Mouse (Mus musculus) hindbrain, embryonic 15.5 days (tissue): ENCODE results near the gene Gm13030. TPM values are rescaled to one million over a fixed set of nuclear protein-coding genes. Genes with fewer than 3 reads are reported as not detected.
"Not testable (repeated sequence)": the region's sequence is repeated elsewhere in the genome, so short reads cannot be mapped to it uniquely, and the experiment has no call there.

Experiments
- ATAC-seq: fragments of 200-750 bp; cut with Nextera tagmentation; 2 replicates; pipeline ENCODE4 v1.8.0; 2017; ENCODE audit warnings: low read depth, moderate number of reproducible peaks, moderate TSS enrichment; ENCODE audit not compliant: low FRiP score
- H3K27ac ChIP-seq: fragments of 300-500 bp; sonication (generic); replicated peaks from 2 replicates; pipeline ENCODE4 v1.5.1; 2015; ENCODE audit warnings: mild to moderate bottlenecking, inconsistent platforms
- H3K27me3 ChIP-seq: fragments of 300-500 bp; sonication (generic); 2 replicates; pipeline ENCODE4 v1.6.1; 2015; ENCODE audit warnings: control low read depth, inconsistent platforms
- H3K36me3 ChIP-seq: fragments of 300-500 bp; sonication (generic); 2 replicates; pipeline ENCODE4 v1.6.1; 2015; ENCODE audit warnings: control low read depth, inconsistent platforms
- H3K4me1 ChIP-seq: fragments of 300-500 bp; sonication (generic); replicated peaks from 2 replicates; pipeline ENCODE4 v1.6.1; 2015; ENCODE audit warnings: control low read depth, inconsistent platforms
- H3K4me2 ChIP-seq: fragments of 300-500 bp; sonication (generic); 2 replicates; pipeline ENCODE4 v1.6.1; 2015; ENCODE audit warnings: moderate library complexity, mild to moderate bottlenecking, inconsistent platforms
- H3K4me3 ChIP-seq: fragments of 300-500 bp; sonication (generic); 2 replicates; pipeline ENCODE4 v1.5.1; 2015; ENCODE audit warnings: mild to moderate bottlenecking, inconsistent platforms
- H3K9ac ChIP-seq: fragments of 300-500 bp; sonication (generic); 2 replicates; pipeline ENCODE4 v1.6.1; 2015; ENCODE audit warnings: inconsistent platforms
- H3K9me3 ChIP-seq: fragments of 300-500 bp; sonication (generic); 2 replicates; pipeline ENCODE4 v1.6.1; 2016; ENCODE audit warnings: control low read depth, inconsistent platforms
- WGBS: fragments of 180-500 bp; shearing (Covaris S2); methylation state at CpG from one replicate; pipeline ENCODE4 v1.1.7; 2015; 5-methylcytosine and 5-hydroxymethylcytosine counted together
- polyA plus RNA-seq: library from polyadenylated mRNA; unstranded; fragments of >200 nt; fragmentation: Nextera tagmentation; extraction: Ambion mirVana; gene quantifications from 2 replicates; pipeline ENCODE4 v1.2.1, GENCODE M21; 2015

The Gm13030 gene
- polyA plus RNA-seq, 1 experiment from 2014 or later, result not detected

DNA sequence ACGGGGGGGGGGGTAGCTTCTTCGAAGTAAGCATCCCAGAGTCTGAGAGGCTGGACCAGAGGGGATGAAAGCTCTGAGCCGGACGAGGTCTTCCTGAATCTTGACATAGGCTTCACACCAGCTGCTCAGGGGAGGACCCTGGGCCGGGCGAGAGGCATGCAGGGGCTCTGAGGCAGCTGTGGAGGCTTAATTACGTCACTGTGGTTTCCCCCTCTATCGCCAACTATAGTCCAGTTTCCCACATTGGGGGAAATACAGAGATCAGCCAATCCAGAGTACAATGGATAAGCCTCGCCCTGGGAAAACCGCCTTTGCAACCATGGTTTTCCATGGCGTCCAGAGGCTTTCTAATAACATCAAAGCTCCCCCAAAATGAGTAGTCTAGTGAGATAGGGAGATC is 46.6 kb downstream of the Gm13030 start:
- Histone ChIP-seq H3K9me3 (no peaks in the 10 kb centered on the region), H3K36me3 (no peaks in the 10 kb centered on the region), H3K27me3 (no peaks in the 10 kb centered on the region), H3K27ac (no peak overlapping the region), H3K4me2 (no peak overlapping the region), H3K4me3 (no peak overlapping the region), H3K9ac (no peak overlapping the region), H3K4me1 (no peaks in the 10 kb centered on the region)
- no peak for ATAC-seq
- 74% methylated on average over 11 of the region's 11 CpGs for WGBS

DNA sequence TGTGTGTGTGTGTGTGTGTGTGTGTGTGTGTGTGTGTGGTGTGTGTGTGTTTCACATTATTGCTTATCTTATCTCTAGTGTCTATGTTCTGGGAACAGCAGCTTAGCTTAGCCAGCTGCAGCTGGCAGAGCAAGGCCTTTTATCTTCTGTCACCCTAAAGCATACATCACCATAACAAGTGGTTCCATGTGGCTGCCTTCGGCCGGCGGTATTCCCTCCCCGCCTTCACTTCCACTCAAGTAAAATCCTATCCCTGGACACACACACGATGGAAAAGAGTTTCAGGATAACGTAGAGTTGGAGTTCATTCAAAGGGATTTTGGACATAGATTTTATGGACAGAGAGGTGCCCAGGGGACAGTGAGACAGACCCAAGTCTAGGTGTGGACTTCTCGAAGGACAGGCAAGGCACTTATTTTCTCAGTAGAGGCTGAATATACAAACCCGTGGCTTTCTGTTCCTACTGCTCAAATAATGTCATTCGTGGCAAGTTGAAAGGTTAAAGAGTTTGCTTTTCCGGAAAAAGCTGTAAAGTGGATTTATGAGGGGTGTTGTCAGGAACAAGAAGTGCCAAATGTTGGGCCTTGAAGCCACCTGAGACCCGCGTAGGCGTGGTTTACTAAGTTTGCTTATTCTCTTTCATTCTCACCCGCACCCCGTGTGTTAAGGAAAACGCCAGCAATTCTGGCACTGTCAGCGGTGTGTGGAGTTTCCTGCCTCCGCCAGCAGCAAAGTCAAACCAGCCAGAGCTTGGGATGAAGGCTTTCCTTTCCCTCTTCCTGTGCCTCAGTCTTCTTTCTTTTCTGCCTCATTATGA is 47.8 kb downstream of the Gm13030 start:
- no peak for ATAC-seq
- no peak overlapping the region for H3K4me2 ChIP-seq
- no peak overlapping the region for H3K9ac ChIP-seq
- no peaks in the 10 kb centered on the region for H3K27me3 ChIP-seq
- no peaks in the 10 kb centered on the region for H3K9me3 ChIP-seq
- no peaks in the 10 kb centered on the region for H3K4me1 ChIP-seq
- H3K4me3 ChIP-seq, result no peak overlapping the region
- H3K36me3 ChIP-seq, result no peaks in the 10 kb centered on the region
- 61% methylated on average over 18 of the region's 18 CpGs for WGBS
- no peak overlapping the region for H3K27ac ChIP-seq

DNA sequence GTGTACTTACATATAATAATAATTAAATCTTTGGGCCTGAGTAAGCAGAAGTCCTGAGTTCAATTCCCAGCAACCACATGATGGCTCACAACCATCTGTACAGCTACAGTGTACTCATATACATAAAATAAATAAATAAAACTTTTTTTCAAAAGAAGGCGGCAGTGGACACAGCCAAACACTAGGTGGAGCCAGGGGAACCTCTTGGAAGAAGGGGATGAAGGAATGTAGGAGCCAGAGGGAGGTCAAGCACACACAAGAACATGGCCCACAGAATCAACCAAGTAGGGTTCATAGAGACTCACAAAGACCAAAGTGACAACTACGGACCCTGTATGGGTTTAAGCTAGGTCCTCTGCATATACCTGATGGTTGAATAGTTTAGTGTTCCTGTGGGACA is 49.1 kb downstream of the Gm13030 start:
- H3K36me3 ChIP-seq, result no peaks in the 10 kb centered on the region
- no peak overlapping the region for H3K4me2 ChIP-seq
- no peaks in the 10 kb centered on the region for H3K27me3 ChIP-seq
- H3K27ac ChIP-seq, result no peak overlapping the region
- no peaks in the 10 kb centered on the region for H3K4me1 ChIP-seq
- no peak for ATAC-seq
- 87% methylated on average over 2 of the region's 2 CpGs for WGBS
- no peak overlapping the region for H3K4me3 ChIP-seq
- H3K9ac ChIP-seq, result no peak overlapping the region
- no peaks in the 10 kb centered on the region for H3K9me3 ChIP-seq

DNA sequence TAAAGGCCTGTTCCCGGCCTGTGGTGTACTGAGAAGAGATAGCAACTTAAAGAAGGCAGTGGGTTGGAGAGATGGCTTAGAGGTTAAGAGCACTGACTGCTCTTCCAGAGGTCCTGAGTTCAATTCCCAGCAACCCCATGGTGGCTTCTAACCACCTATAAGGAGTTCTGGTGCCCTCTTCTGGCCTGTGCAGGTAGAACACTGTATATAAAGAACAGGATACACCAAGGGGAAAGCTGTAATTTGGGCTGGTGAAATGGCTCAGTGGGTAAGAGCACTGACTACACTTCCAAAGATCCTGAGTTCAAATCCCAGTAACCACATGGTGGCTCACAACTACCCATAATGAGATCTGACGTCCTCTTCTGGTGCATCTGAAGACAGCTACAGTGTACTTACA is 49.6 kb downstream of the Gm13030 start:
- ATAC-seq, result not testable (repeated sequence)
- WGBS, result 85% methylated on average over 2 of the region's 2 CpGs

DNA sequence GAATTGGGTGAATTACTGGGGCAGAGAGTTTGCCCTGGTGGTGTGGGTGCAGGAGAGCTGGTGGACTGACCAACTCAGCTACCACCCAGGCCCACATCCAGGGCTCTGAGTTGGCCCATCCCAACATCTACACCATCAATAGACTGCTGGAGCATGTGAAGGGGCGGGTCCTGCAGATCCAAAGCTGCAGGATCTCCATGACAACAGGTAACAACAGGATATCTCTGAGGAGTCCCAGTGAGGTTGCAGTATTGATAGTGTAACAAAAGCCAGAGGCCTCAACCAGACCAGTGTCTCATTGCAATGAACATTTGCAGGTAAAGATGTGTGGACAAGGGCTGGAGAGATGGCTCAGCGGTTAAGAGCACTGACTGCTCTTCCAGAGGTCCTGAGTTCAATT is 52.7 kb downstream of the Gm13030 start:
- ATAC-seq, result no peak
- no peaks in the 10 kb centered on the region for H3K27me3 ChIP-seq
- H3K4me2 ChIP-seq, result no peak overlapping the region
- 0 out of 2 replicates have a peak, but pooled peaks cover 6% of the 10 kb centered on the region for H3K4me1 ChIP-seq
- no peaks in the 10 kb centered on the region for H3K36me3 ChIP-seq
- WGBS, result 82% methylated on average over 2 of the region's 2 CpGs
- no peak overlapping the region for H3K27ac ChIP-seq
- no peak overlapping the region for H3K4me3 ChIP-seq
- H3K9ac ChIP-seq, result no peak overlapping the region
- no peaks in the 10 kb centered on the region for H3K9me3 ChIP-seq

More for the DNA sequence above, 49.6 kb downstream of the Gm13030 start:
- not testable (repeated sequence) for H3K9me3 ChIP-seq, H3K27me3 ChIP-seq, H3K9ac ChIP-seq, H3K27ac ChIP-seq, H3K4me3 ChIP-seq, H3K36me3 ChIP-seq, H3K4me2 ChIP-seq, H3K4me1 ChIP-seq

Other genes starting within 250 kb of the Gm13030 start
- gene Vwa5b1, start 238.1 kb downstream of the Gm13030 start, polyA plus RNA-seq, result 1.7 and 2.0 TPM in 2 replicates
- 0.51 and 0.54 TPM in 2 replicates for gene Pla2g2c, start 149.2 kb downstream of the Gm13030 start, polyA plus RNA-seq
- gene Ubxn10, start 136.8 kb downstream of the Gm13030 start, polyA plus RNA-seq, result 3.7 and 4.3 TPM in 2 replicates
- 0.09 TPM in 1 of 2 replicates, not detected in the other for gene Pla2g2f, start 116.3 kb downstream of the Gm13030 start, polyA plus RNA-seq
- 0.64 and 0.93 TPM in 2 replicates for gene Pla2g2d, start 98.2 kb downstream of the Gm13030 start, polyA plus RNA-seq
- 0.39 and 0.64 TPM in 2 replicates for gene Pla2g5, start 10.5 kb downstream of the Gm13030 start, polyA plus RNA-seq
- gene Pla2g2e, start 4.0 kb upstream of the Gm13030 start, polyA plus RNA-seq, result not detected in 2 replicates
- gene Otud3, start 40.0 kb upstream of the Gm13030 start, polyA plus RNA-seq, result 2.3 and 2.8 TPM in 2 replicates
- 0.12 and 0.17 TPM in 2 replicates for gene Rnf186, start 93.1 kb upstream of the Gm13030 start, polyA plus RNA-seq
- gene Tmco4, start 98.9 kb upstream of the Gm13030 start, polyA plus RNA-seq, result 1.0 TPM in 2 replicates
- 0.43 and 0.83 TPM in 2 replicates for gene Htr6, start 201.6 kb upstream of the Gm13030 start, polyA plus RNA-seq
- 53.9 and 55.2 TPM in 2 replicates for gene Nbl1, start 219.0 kb upstream of the Gm13030 start, polyA plus RNA-seq